Mouse (Mus musculus): ENCODE data around the gene Gm9736. TPM values are rescaled to one million over a fixed set of nuclear protein-coding genes. Genes with fewer than 3 reads are reported as not detected.
"Not testable (repeated sequence)": the region's sequence is repeated elsewhere in the genome, so short reads cannot be mapped to it uniquely, and the experiment has no call there.

Gm9736 gene
- polyA plus RNA-seq, 1 experiment from 2014 or later: not detected

DNA sequence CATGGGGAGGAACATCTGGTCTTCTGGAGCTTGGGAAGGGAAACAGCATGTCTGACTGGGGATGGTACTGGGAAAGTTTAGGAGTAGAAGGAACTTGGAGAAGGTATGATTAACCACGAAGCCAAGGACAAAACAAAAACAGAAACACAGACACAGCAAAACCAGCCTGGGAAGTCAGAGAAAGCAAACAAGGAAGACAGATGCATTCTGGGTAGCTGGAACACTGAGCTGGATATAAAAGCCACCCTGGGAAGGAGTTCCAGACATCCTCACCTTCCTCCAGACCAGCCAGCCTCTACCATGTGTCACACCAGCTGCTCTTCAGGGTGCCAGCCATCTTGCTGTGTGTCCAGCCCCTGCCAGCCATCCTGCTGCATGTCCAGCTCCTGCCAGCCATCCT, 35.6 kb downstream of the Gm9736 start, which contains the start of gene Gm10142:
TSS of gene Gm10142 (plus strand) at position 301 of the 400 bp plus-strand sequence.
- WGBS: 68% methylated on average over 1 of the region's 1 CpGs
- Histone ChIP-seq H3K9ac (ENCODE audit: low read depth, low read length) (no peak within 1 kb of the TSS), H3K27ac (no peak within 1 kb of the TSS), H3K4me2 (ENCODE audit: low read length) (no peak within 1 kb of the TSS), H3K27me3 (ENCODE audit: insufficient read depth, low read length) (no peaks in the 10 kb centered on the region), H3K9me3 (replicated peaks; ENCODE audit: low read length) (no peaks in the 10 kb centered on the region), H3K4me1 (replicated peaks; ENCODE audit: insufficient read depth, low read length) (no peaks in the 10 kb centered on the region), H3K36me3 (ENCODE audit: insufficient read depth, low read length) (no peaks in the 10 kb centered on the region), H3K4me3 (replicated peaks; ENCODE audit: low read depth, low read length) (no peak within 1 kb of the TSS)
- no peak for DNase-seq (ENCODE audit: low spot score)
- no peak for TF ChIP-seq CTCF (IDR thresholded peaks at IDR 0.05; ENCODE audit: low read depth)
- no peak for ATAC-seq (replicated peaks; ENCODE audit: low FRiP score, low read depth)

DNA sequence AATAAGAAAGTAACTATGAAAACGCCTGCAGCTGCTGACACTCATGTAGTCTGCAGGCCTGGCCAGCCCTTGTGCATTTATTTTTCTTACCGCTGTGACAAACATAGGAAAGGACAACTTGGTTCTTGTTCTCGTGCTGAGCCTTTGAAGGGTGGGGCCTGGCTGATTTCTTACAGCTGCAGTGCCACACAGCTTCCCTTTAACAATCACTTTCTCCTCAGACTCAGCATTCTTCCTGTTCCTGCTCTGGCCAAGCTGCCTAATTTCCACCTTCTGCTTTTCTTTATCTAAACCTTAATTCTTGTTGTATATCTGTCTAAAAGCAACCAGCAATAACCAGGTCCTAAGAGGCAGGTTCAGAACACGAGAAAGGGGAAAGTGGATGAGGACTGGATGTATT, 37.4 kb downstream of the Gm9736 start:
- 51% methylated on average over 4 of the region's 4 CpGs for WGBS
- no peak overlapping the region for H3K4me3 ChIP-seq (replicated peaks; ENCODE audit: low read depth, low read length)
- H3K27me3 ChIP-seq (ENCODE audit: insufficient read depth, low read length): no peaks in the 10 kb centered on the region
- no peak for TF ChIP-seq CTCF (IDR thresholded peaks at IDR 0.05; ENCODE audit: low read depth)
- H3K4me1 ChIP-seq (replicated peaks; ENCODE audit: insufficient read depth, low read length): no peaks in the 10 kb centered on the region
- H3K9me3 ChIP-seq (replicated peaks; ENCODE audit: low read length): no peaks in the 10 kb centered on the region
- ATAC-seq (replicated peaks; ENCODE audit: low FRiP score, low read depth) (no peak), DNase-seq (ENCODE audit: low spot score) (no peak)
- no peaks in the 10 kb centered on the region for H3K36me3 ChIP-seq (ENCODE audit: insufficient read depth, low read length)
- H3K9ac ChIP-seq (ENCODE audit: low read depth, low read length): no peak overlapping the region
- H3K27ac ChIP-seq: no peak overlapping the region
- no peak overlapping the region for H3K4me2 ChIP-seq (ENCODE audit: low read length)

DNA sequence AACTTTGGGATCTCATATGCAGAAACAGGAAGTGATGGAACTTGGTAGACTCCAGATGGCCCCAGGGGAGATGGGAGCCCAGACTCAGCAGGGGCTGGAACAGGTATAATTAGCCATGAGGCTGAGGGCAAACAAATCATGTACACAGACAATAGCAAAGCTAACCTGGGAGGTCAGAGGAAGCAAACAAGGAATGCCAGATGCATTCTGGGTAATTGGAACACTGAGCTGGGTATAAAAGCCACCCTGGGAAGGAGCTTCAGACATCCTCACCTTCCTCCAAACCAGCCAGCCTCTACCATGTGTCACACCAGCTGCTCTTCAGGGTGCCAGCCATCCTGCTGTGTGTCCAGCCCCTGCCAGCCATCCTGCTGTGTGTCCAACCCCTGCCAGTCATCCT, 40.0 kb downstream of the Gm9736 start, which contains the start of gene Gm10024:
TSS of gene Gm10024 (plus strand) at position 301 of the 400 bp plus-strand sequence.
- H3K9me3 ChIP-seq (replicated peaks; ENCODE audit: low read length); H3K27me3 ChIP-seq (ENCODE audit: insufficient read depth, low read length); ATAC-seq (replicated peaks; ENCODE audit: low FRiP score, low read depth); DNase-seq (ENCODE audit: low spot score); H3K36me3 ChIP-seq (ENCODE audit: insufficient read depth, low read length); H3K27ac ChIP-seq; H3K4me2 ChIP-seq (ENCODE audit: low read length); H3K4me3 ChIP-seq (replicated peaks; ENCODE audit: low read depth, low read length); H3K9ac ChIP-seq (ENCODE audit: low read depth, low read length); H3K4me1 ChIP-seq (replicated peaks; ENCODE audit: insufficient read depth, low read length): not testable (repeated sequence)

DNA sequence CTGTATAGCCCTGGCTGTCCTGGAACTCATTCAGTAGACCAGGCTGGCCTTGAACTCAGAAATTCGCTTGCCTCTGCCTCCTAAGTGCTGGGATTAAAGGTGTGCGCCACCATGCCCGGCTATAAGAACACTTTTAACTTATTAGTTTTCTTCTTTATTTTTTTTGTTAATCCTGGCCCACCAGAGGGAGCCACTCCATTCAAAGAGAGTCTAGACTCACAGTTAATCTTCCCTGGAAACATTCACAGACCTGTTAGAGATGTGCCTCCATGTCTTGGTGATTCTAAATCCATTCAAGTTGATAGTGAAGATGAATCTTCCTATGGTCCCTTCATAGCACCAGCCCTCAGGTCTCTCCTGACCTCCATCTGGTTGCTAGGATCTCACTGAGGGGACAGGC, 41.3 kb downstream of the Gm9736 start:
- H3K27me3 ChIP-seq (ENCODE audit: insufficient read depth, low read length): no peaks in the 10 kb centered on the region
- WGBS: 75% methylated on average over 3 of the region's 3 CpGs

DNA sequence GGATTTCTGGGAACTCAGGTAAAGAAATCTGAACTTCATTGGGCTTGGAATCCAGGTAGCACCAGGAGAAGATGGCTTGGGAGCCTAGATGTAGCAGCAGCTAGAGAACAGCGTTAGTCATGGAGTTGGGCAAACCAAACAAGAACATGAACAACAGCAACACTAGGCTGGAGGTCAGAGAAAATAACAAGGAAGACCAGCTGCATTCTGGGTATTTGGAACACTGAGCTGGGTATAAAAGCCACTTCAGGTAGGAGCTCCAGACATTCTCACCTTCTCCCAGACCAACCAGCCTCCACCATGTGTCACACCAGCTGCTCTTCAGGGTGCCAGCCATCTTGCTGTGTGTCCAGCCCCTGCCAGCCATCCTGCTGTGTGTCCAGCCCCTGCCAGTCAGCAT, 44.8 kb downstream of the Gm9736 start, which contains the start of gene Gm10272:
TSS of gene Gm10272 (plus strand) at position 301 of the 400 bp plus-strand sequence.
- no peak within 1 kb of the TSS for H3K27ac ChIP-seq
- no peaks in the 10 kb centered on the region for H3K9me3 ChIP-seq (replicated peaks; ENCODE audit: low read length)
- WGBS: 87% methylated on average over 1 of the region's 1 CpGs
- no peak within 1 kb of the TSS for H3K9ac ChIP-seq (ENCODE audit: low read depth, low read length)
- no peaks in the 10 kb centered on the region for H3K36me3 ChIP-seq (ENCODE audit: insufficient read depth, low read length)
- no peaks in the 10 kb centered on the region for H3K27me3 ChIP-seq (ENCODE audit: insufficient read depth, low read length)
- no peaks in the 10 kb centered on the region for H3K4me1 ChIP-seq (replicated peaks; ENCODE audit: insufficient read depth, low read length)
- no peak within 1 kb of the TSS for H3K4me2 ChIP-seq (ENCODE audit: low read length)
- DNase-seq (ENCODE audit: low spot score) (no peak), ATAC-seq (replicated peaks; ENCODE audit: low FRiP score, low read depth) (no peak)
- TF ChIP-seq CTCF (IDR thresholded peaks at IDR 0.05; ENCODE audit: low read depth): no peak
- no peak within 1 kb of the TSS for H3K4me3 ChIP-seq (replicated peaks; ENCODE audit: low read depth, low read length)

More for the DNA sequence above, 41.3 kb downstream of the Gm9736 start:
- no peaks in the 10 kb centered on the region for H3K36me3 ChIP-seq (ENCODE audit: insufficient read depth, low read length)
- no peak overlapping the region for H3K4me3 ChIP-seq (replicated peaks; ENCODE audit: low read depth, low read length)
- DNase-seq (ENCODE audit: low spot score) (no peak), ATAC-seq (replicated peaks; ENCODE audit: low FRiP score, low read depth) (no peak)
- no peaks in the 10 kb centered on the region for H3K9me3 ChIP-seq (replicated peaks; ENCODE audit: low read length)
- H3K9ac ChIP-seq (ENCODE audit: low read depth, low read length): no peak overlapping the region
- no peak overlapping the region for H3K27ac ChIP-seq
- peak; percentile 36; the same call in 1 of the 2 replicates for TF ChIP-seq CTCF (IDR thresholded peaks at IDR 0.05; ENCODE audit: low read depth)
- H3K4me1 ChIP-seq (replicated peaks; ENCODE audit: insufficient read depth, low read length): no peaks in the 10 kb centered on the region
- H3K4me2 ChIP-seq (ENCODE audit: low read length): no peak overlapping the region

Other genes with a start within 250 kb of the Gm9736 start
- 32.7 and 34.1 TPM in 2 replicates for gene Fam207a, start 235.6 kb downstream of the Gm9736 start, polyA plus RNA-seq (2015; fragmentation: Nextera tagmentation; extraction: Ambion mirVana)
- 1.4 and 1.6 TPM in 2 replicates for gene Itgb2, start 221.1 kb downstream of the Gm9736 start, polyA plus RNA-seq (2015; fragmentation: Nextera tagmentation; extraction: Ambion mirVana)
- gene Pttg1ip, start 169.6 kb downstream of the Gm9736 start, polyA plus RNA-seq (2015; fragmentation: Nextera tagmentation; extraction: Ambion mirVana): 210 and 216 TPM in 2 replicates
- 313 and 335 TPM in 2 replicates for gene Sumo3, start 145.3 kb downstream of the Gm9736 start, polyA plus RNA-seq (2015; fragmentation: Nextera tagmentation; extraction: Ambion mirVana)
- 13.1 and 15.2 TPM in 2 replicates for gene Gm49325, start 145.2 kb downstream of the Gm9736 start, polyA plus RNA-seq (2015; fragmentation: Nextera tagmentation; extraction: Ambion mirVana)
- 51.4 and 53.5 TPM in 2 replicates for gene Ube2g2, start 129.1 kb downstream of the Gm9736 start, polyA plus RNA-seq (2015; fragmentation: Nextera tagmentation; extraction: Ambion mirVana)
- gene Tspear, start 64.8 kb downstream of the Gm9736 start, polyA plus RNA-seq (2015; fragmentation: Nextera tagmentation; extraction: Ambion mirVana): 0.41 and 0.43 TPM in 2 replicates
- not detected in 2 replicates for gene Gm19402, start 60.6 kb downstream of the Gm9736 start, polyA plus RNA-seq (2015; fragmentation: Nextera tagmentation; extraction: Ambion mirVana)
- gene Gm9508, start 54.1 kb downstream of the Gm9736 start, polyA plus RNA-seq (2015; fragmentation: Nextera tagmentation; extraction: Ambion mirVana): not detected in 2 replicates
- gene Gm10272, start 44.7 kb downstream of the Gm9736 start, polyA plus RNA-seq (2015; fragmentation: Nextera tagmentation; extraction: Ambion mirVana): not detected in 2 replicates
- gene Gm10024, start 39.9 kb downstream of the Gm9736 start, polyA plus RNA-seq (2015; fragmentation: Nextera tagmentation; extraction: Ambion mirVana): not detected in 2 replicates
- gene Gm10142, start 35.5 kb downstream of the Gm9736 start, polyA plus RNA-seq (2015; fragmentation: Nextera tagmentation; extraction: Ambion mirVana): not detected in 2 replicates
- not detected in 2 replicates for gene Krtap12-1, start 30.8 kb downstream of the Gm9736 start, polyA plus RNA-seq (2015; fragmentation: Nextera tagmentation; extraction: Ambion mirVana)
- not detected in 2 replicates for gene Gm10100, start 24.9 kb downstream of the Gm9736 start, polyA plus RNA-seq (2015; fragmentation: Nextera tagmentation; extraction: Ambion mirVana)
- not detected in 2 replicates for gene Gm18596, start 8.7 kb downstream of the Gm9736 start, polyA plus RNA-seq (2015; fragmentation: Nextera tagmentation; extraction: Ambion mirVana)
- gene Gm3233, start 8.3 kb upstream of the Gm9736 start, polyA plus RNA-seq (2015; fragmentation: Nextera tagmentation; extraction: Ambion mirVana): not detected in 2 replicates
- gene Gm3238, start 20.0 kb upstream of the Gm9736 start, polyA plus RNA-seq (2015; fragmentation: Nextera tagmentation; extraction: Ambion mirVana): not detected in 2 replicates
- not detected in 2 replicates for gene Gm7138, start 25.6 kb upstream of the Gm9736 start, polyA plus RNA-seq (2015; fragmentation: Nextera tagmentation; extraction: Ambion mirVana)
- gene Gm3250, start 31.2 kb upstream of the Gm9736 start, polyA plus RNA-seq (2015; fragmentation: Nextera tagmentation; extraction: Ambion mirVana): not detected in 2 replicates
- not detected in 2 replicates for gene Gm7137, start 36.8 kb upstream of the Gm9736 start, polyA plus RNA-seq (2015; fragmentation: Nextera tagmentation; extraction: Ambion mirVana)
- gene Gm9639, start 43.7 kb upstream of the Gm9736 start, polyA plus RNA-seq (2015; fragmentation: Nextera tagmentation; extraction: Ambion mirVana): not detected in 2 replicates
- gene Gm19668, start 47.8 kb upstream of the Gm9736 start, polyA plus RNA-seq (2015; fragmentation: Nextera tagmentation; extraction: Ambion mirVana): not detected in 2 replicates
- not detected in 2 replicates for gene Gm9507, start 60.5 kb upstream of the Gm9736 start, polyA plus RNA-seq (2015; fragmentation: Nextera tagmentation; extraction: Ambion mirVana)
- not detected in 2 replicates for gene Gm2696, start 63.3 kb upstream of the Gm9736 start, polyA plus RNA-seq (2015; fragmentation: Nextera tagmentation; extraction: Ambion mirVana)
- gene Krtap10-4, start 75.7 kb upstream of the Gm9736 start, polyA plus RNA-seq (2015; fragmentation: Nextera tagmentation; extraction: Ambion mirVana): not detected in 2 replicates
- gene Krtap10-10, start 84.6 kb upstream of the Gm9736 start, polyA plus RNA-seq (2015; fragmentation: Nextera tagmentation; extraction: Ambion mirVana): not detected in 2 replicates
- not detected in 2 replicates for gene Gm36176, start 95.4 kb upstream of the Gm9736 start, polyA plus RNA-seq (2015; fragmentation: Nextera tagmentation; extraction: Ambion mirVana)
- gene Gm10318, start 101.5 kb upstream of the Gm9736 start, polyA plus RNA-seq (2015; fragmentation: Nextera tagmentation; extraction: Ambion mirVana): not detected in 2 replicates
- gene Gm3285, start 110.6 kb upstream of the Gm9736 start, polyA plus RNA-seq (2015; fragmentation: Nextera tagmentation; extraction: Ambion mirVana): not detected in 2 replicates
- gene Lrrc3, start 151.2 kb upstream of the Gm9736 start, polyA plus RNA-seq (2015; fragmentation: Nextera tagmentation; extraction: Ambion mirVana): 2.9 and 3.0 TPM in 2 replicates
- gene Trpm2, start 219.2 kb upstream of the Gm9736 start, polyA plus RNA-seq (2015; fragmentation: Nextera tagmentation; extraction: Ambion mirVana): 0.20 and 0.40 TPM in 2 replicates
- gene 1810043G02Rik, start 227.2 kb upstream of the Gm9736 start, polyA plus RNA-seq (2015; fragmentation: Nextera tagmentation; extraction: Ambion mirVana): 29.8 and 32.0 TPM in 2 replicates